Mouse (Mus musculus) liver, adult 2 months (tissue): ENCODE measurements around the gene Prpf18.

Experiments
- CTCF ChIP-seq: fragments of 200-500 bp; IDR thresholded peaks from 2 replicates; pipeline ENCODE4 v1.5.1; 2011; ENCODE audit warnings: low read depth, low read length, control low read depth
- POLR2A ChIP-seq: fragments of 200-500 bp; IDR thresholded peaks from 2 replicates; pipeline ENCODE4 v1.6.1; 2011; ENCODE audit warnings: low read length, control low read depth; ENCODE audit not compliant: insufficient read depth; ENCODE audit errors: extremely low read depth

DNA sequence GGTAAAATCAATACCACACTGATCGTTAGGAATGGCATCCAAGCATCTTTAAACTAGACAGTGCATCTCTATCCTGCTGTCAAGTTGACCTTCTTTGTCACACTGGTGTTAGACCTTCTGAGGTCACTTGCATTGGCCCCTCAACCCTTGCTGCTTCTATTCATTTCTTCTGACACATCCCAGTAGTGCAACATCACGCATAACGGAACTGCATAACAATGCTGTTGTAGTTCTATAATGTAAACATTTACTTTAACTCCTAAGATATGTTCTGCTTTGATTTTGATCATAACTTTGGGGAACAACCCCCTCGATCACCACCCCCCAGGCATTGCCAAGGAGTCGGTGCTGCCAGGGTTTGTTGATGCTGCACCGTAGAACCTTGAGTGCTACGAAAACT, 75.9 kb downstream of the Prpf18 start:
- TF ChIP-seq CTCF (no peak), POLR2A (no peak)
